Mouse (Mus musculus) Patski (cell line): ENCODE measurements at regions not wholly inside any gene's neighbourhood (a gene's known extent, or its start where the extent isn't known, plus 50 kb on each side); places are given as distances from the start of the nearest gene placed in this dataset.

Experiments used
- ATAC-seq: fragments of 100-300 bp; one replicate; pipeline ENCODE4 v1.8.0; 2021
- CTCF ChIA-PET: fragments of 350-600 bp; sonication (Branson Sonifier 250); formaldehyde crosslinking; loops from one replicate; lab custom pipeline; 2022; ENCODE audit warnings: inconsistent platforms; lab: Charles Lee
- POLR2A ChIA-PET: fragments of 350-600 bp; sonication (Branson Sonifier 250); formaldehyde crosslinking; loops from one replicate; lab custom pipeline; 2022; ENCODE audit warnings: antibody characterized with exemption, inconsistent platforms; lab: Charles Lee
- DNase-seq: peaks from one replicate; pipeline ENCODE4 v3.0.0-alpha.2; 2011; ENCODE audit warnings: low read depth, low spot score
- H3K27me3 ChIP-seq: fragments of 371-371 bp; one replicate; pipeline ENCODE4 v1.5.1; 2021
- CTCF ChIP-seq: fragments of 100-300 bp; IDR thresholded peaks from one replicate; pipeline ENCODE4 v1.5.1; 2021
- in situ Hi-C: fragments of 300-500 bp; cut with MboI; formaldehyde crosslinking; loops from 3 replicates; pipeline ENCODE4 v1.11.1; 2018; ENCODE audit warnings: low pct_unique_long_range_greater_than_20kb, mixed read lengths

DNA sequence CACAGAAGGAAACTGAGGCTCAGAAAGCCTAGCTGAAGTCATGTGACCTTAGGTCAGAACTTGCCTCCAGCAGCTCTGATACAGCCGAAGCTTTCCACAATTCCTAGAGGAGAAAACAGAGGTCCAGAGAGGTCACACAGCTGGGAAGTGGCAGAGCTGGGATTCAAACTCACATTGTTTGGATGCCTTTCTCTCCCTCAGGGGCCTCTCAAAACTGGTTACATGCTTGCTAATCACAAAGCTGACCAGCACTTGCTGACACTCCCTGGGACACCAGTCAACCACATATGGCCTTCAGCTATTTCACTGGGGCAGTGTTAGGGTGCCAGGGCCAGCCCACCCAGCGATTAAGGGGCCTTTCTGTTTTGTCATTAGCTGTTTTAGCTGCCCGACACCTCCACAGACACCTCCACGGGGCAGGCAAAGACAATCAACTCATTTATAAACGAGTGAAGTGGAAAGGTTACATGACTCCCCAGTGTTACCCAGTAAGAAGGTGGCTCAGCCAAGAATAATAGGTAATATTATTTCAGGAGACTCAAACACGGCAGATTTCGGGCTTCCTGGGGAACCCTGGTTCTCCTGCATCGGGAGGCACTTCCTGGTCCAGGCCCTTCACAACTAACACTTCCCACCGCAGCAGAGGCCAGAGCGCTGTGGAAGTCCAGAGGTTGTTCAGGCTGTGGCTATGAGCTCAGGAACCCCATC, 71.4 kb downstream of the 2410131K14Rik start:
- ATAC-seq (peak; percentile 32), DNase-seq (no peak)
- ChIA-PET POLR2A (no interaction called here), CTCF (interaction anchor here (1.1 to 1.8 kb wide), 4 partner anchors 15 to 395 kb away, joined by 3 to 5 read pairs (median 4); no protein-coding TSS in a partner anchor)
- TF ChIP-seq CTCF: no peak
- H3K27me3 ChIP-seq: no peaks in the 10 kb centered on the region
- in situ Hi-C loops: no loop called here

GRCm38 (mm10) chr5:118318073-118318472, 73.0 kb downstream of the 2410131K14Rik start:
- ChIA-PET POLR2A (interaction anchor here (0.7 kb wide), 1 partner anchor 34 kb away, joined by 3 read pairs; no protein-coding TSS in a partner anchor), CTCF (interaction anchor here (1.2 kb wide), 2 partner anchors 14 to 49 kb away, joined by 4 to 5 read pairs; no protein-coding TSS in a partner anchor)
- no peak for DNase-seq
- TF ChIP-seq CTCF: no peak
- ATAC-seq: no peak
- in situ Hi-C loops: no loop called here
- H3K27me3 ChIP-seq: no peaks in the 10 kb centered on the region

DNA sequence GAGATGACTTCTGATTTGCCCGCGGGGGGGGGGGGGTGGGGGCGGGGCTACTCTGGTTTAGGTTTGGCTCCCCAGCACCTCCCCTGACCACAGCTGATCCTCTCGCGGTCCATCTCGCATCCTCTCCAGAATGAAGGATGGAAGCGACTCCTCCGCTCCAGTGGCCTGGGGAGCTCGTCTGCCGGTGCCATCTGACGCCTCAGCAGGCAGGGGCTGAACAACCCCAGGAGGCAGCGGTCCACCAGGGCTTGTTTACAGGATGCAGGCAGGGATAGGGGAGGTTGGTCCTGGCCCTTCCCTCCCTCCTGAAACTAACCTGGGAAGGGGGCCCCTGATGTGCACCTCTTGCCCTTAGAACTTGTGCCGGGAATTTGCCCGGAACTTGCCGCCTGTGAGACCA, 73.9 kb downstream of the 2410131K14Rik start:
- CTCF ChIA-PET: no interaction called here
- TF ChIP-seq CTCF: no peak
- POLR2A ChIA-PET: no interaction called here
- in situ Hi-C loops: no loop called here
- ATAC-seq (no peak), DNase-seq (no peak)
- no peaks in the 10 kb centered on the region for H3K27me3 ChIP-seq

DNA sequence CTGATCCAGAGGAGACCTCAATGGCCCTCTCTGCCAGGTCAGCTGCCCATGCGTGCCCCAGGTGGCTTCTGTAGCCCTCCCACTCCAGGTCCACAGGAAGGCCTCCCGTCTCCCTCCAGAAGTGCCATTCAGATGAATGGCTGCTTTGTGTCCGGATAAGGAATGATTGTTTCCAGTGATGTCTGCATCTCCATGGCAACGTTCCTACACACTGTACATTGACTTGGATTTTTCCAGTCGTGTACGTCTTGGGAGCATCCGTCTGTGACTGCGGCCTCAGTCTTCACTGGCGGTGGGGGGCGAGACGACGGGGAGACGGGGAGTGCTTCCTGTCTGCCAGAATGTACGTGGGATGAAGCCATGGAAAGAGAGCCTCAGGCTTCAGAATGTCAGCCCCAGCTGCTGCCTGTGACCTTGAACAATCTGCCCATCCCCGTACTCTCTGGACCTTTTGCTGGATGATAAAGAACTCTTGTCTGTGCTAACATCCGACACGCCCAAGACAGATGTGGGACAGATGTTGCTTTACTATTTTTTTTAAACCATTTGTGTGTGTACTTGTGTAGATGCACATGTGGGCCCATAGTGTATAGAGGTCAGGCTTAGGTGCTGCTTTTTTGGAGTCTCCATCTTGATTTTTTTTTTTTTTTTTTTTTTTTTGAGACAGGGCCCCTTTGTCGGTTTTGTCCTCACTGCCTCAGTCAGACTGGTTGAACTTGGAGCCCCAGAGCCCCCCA, 76.9 kb downstream of the 2410131K14Rik start:
- ATAC-seq (no peak), DNase-seq (no peak)
- in situ Hi-C loops: loop anchor here (10.0 kb wide), 1 partner anchor 413 kb away; no protein-coding TSS in a partner anchor
- POLR2A ChIA-PET: no interaction called here
- no peak for TF ChIP-seq CTCF
- H3K27me3 ChIP-seq: peaks cover 4% of the 10 kb centered on the region
- CTCF ChIA-PET: interaction anchor here (0.7 kb wide), 1 partner anchor 245 kb away, joined by 3 read pairs; no protein-coding TSS in a partner anchor

GRCm38 (mm10) chr5:118323151-118323550, 78.1 kb downstream of the 2410131K14Rik start:
- CTCF ChIA-PET: no interaction called here
- POLR2A ChIA-PET: no interaction called here

DNA sequence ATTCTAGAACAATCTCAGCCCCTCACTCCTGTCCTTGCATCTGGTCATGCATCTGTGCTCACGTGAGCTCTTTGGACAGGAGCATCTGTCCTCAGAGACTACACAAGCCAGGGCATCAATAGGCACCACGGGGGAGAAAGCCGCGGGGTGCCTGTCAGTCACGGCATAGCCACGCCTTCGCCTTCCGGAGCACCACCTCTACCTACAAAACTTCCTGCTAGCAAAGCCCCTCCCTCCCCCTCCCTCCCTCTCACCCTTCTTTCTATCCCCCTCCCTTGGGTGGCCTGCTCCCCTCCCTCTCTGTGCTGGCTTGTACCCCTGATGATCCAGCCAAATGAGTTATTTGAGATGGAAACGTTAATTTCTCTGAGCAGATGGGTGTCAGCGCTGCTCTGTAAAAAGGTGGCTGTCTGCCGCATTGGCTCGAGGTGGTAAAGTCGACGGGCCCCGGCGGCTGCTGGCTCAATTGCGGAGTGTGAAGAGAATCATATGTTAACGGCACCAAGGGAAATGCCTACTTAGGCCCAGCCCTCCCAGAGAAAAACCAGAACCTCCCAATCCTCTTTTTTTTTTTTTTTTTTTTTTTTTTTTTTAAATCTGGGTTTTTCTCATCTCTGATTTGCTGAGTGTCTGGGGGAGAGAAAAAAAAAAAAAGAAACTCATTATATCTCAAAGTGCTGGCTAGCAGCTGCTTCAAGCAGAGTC, 82.0 kb downstream of the 2410131K14Rik start:
- peaks cover 4% of the 10 kb centered on the region for H3K27me3 ChIP-seq
- DNase-seq (no peak), ATAC-seq (no peak)
- TF ChIP-seq CTCF: no peak
- in situ Hi-C loops: loop anchor here (5.0 to 10.0 kb wide), 2 partner anchors 55 to 408 kb away; no protein-coding TSS in a partner anchor
- ChIA-PET CTCF (no interaction called here), POLR2A (interaction anchor here (0.6 kb wide), 1 partner anchor 343 kb away, joined by 3 read pairs; no protein-coding TSS in a partner anchor)

More at GRCm38 (mm10) chr5:118323151-118323550, 78.1 kb downstream of the 2410131K14Rik start:
- DNase-seq (no peak), ATAC-seq (no peak)
- H3K27me3 ChIP-seq: peaks cover 4% of the 10 kb centered on the region
- no peak for TF ChIP-seq CTCF
- in situ Hi-C loops: loop anchor here (10.0 kb wide), 1 partner anchor 412 kb away; no protein-coding TSS in a partner anchor

DNA sequence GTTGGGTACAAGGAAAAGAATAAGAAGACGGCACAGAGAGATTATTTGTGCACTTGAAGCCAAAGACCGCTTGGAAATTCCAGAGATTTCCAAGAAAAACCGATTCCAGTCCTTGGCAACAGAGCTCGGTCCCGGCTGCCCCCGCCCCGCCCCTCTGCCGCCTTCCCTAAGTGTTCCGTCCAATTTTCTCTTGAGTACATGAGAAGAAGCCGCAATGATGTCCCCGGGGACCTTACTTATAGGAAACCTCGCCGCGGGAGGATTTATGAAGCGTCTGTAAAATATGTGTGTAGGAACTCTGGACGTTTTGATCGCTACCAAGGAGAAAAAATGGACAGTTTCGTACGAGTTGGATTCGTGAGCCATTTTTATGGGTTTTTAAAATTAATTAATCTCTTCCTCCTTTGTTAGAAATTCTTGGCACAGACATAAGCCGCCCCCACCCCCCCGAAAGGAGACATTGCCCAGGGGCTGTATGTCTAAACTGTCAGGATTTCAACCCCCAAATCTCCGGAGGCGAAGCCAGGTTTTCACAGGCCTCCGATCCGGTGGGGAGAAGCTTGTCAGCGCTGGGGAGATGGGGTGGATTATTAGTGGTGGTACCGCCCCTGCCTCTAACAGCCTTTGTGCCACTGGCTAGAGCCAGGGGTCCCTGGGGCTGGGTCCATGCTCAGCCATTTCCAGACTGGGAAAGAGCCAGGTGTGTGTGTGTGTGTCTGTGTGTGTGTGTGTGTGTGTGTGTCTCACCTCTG, 83.1 kb downstream of the 2410131K14Rik start:
- CTCF ChIA-PET: no interaction called here
- POLR2A ChIA-PET: interaction anchor here (0.6 to 0.7 kb wide), 2 partner anchors 254 to 269 kb away, joined by 3 read pairs; no protein-coding TSS in a partner anchor
- ATAC-seq: no peak
- in situ Hi-C loops: loop anchor here (5.0 to 10.0 kb wide), 2 partner anchors 56 to 407 kb away; no protein-coding TSS in a partner anchor
- DNase-seq: no peak
- peaks cover 4% of the 10 kb centered on the region for H3K27me3 ChIP-seq
- no peak for TF ChIP-seq CTCF

- peaks cover 4% of the 10 kb centered on the region for H3K27me3 ChIP-seq
- in situ Hi-C loops: loop anchor here (5.0 to 10.0 kb wide), 2 partner anchors 57 to 406 kb away; no protein-coding TSS in a partner anchor
- POLR2A ChIA-PET: no interaction called here
- ATAC-seq: no peak
- TF ChIP-seq CTCF: no peak
- DNase-seq: no peak
- CTCF ChIA-PET: no interaction called here
Observed at GRCm38 (mm10) chr5:118329143-118329542, 84.1 kb downstream of the 2410131K14Rik start.

GRCm38 (mm10) chr5:118331286-118331607, 86.2 kb downstream of the 2410131K14Rik start:
- ATAC-seq: peak; percentile 9
- H3K27me3 ChIP-seq: no peaks in the 10 kb centered on the region
- ChIA-PET CTCF (interaction anchor here (0.9 to 1.4 kb wide), 11 partner anchors 9 to 374 kb away, joined by 3 to 9 read pairs (median 3); no protein-coding TSS in a partner anchor), POLR2A (interaction anchor here (1.0 to 1.2 kb wide), 5 partner anchors 45 to 264 kb away, joined by 3 to 9 read pairs (median 4); partner anchors contain the start of gene Med13l)
- in situ Hi-C loops: loop anchor here (5.0 to 10.0 kb wide), 3 partner anchors 94 to 236 kb away; no protein-coding TSS in a partner anchor
- no peak for DNase-seq
- TF ChIP-seq CTCF: no peak
